Mouse (Mus musculus) gastrocnemius, postnatal 10 days (tissue): ENCODE results near the gene AC109138.7. TPM values are rescaled to one million over a fixed set of nuclear protein-coding genes. Genes with fewer than 3 reads are reported as not detected.

ENCODE experiments used
- DNase-seq: peaks from one replicate; pipeline ENCODE4 v3.0.0; 2021; ENCODE audit warnings: mixed read lengths
- microRNA-seq, 2 experiments: library from miRNA; unstranded; fragments of <30 nt; microRNA quantifications; one replicate each; pipeline ENCODE4 v1.2.0; 2021
- total RNA-seq, 2 experiments: library from RNA; stranded (reverse); gene quantifications; 2 replicates each; pipeline ENCODE4 v1.2.3; 2021

AC109138.7 gene
- total RNA-seq, 2 experiments from 2014 or later: not detected

DNA sequence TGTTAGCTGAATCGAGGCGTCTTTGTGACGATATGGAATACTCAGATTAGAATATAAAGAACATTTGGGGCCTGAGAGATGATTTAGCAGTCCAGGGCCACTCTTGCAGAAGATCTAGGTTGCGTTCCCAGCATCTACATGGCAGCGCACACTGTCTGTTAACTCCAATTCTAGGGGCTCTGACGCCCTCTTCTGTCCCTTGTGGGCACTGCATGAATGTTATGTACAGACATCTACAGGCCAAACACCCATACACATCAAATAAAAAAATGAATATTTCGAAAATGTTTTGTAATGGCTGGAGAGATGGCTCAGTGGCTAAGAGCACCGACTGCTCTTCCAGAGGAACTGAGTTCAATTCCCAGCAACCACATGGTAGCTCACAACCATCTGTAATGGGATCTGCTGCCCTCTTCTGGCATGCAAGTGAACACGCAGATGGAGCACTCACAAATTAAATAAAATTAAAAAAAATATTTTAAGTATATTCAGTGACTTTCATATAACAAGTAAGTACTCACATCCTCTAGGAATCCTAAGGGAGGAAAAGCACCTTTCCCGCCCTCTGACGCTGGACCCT lies 41.5 kb downstream of the AC109138.7 start:
- DNase-seq: no peak

DNA sequence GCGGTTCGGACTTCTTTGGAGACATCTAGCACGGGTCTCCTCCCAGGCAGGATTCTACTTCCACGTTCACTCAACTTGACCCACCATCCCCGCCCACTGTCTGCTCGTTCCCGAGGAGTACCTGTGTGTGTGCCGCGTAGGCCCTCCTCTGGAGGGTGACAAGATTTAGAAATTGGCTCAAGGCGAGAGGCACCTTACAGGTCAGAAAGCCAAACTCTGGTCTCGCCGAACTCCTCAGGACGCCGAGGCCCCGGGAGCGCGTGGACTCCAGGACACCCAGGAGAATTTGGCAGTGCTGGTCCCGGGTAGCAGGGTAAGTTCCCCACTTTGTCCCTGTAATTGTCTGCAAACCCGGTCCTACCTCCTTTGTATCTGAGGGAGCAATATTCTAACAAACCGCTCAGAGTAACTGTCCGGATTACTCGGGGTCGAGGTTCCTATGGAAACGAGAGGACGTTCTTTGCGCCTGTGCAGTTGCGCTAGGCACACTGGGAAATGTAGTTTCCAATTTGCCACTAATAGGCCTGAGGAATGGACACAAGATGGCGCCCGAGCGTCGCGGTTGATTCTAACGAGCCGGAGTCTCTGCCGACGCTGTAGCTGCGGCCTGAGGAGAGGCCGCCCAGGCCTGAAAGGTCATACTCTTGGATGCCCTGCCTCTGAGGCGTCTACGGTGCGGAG lies 43.2 kb downstream of the AC109138.7 start:
- peak; percentile 93 for DNase-seq

DNA sequence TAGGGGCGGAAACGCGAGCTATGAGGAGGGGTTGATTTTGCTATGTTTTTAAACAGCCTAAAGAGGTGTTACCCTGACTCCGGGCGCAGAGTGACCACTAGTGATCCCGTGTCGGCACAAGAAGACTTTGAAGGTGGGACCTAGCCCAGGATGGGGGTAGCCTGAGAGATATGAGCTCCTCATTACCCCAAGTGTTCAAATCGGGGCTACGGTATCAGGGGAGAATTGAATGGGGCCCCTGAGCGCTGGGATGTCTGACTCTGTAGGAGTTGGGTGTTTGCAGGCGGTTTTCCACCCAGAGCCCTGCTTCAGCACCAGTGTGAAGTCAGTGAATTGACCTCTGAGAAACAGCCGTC lies 43.7 kb downstream of the AC109138.7 start:
- DNase-seq: no peak

- DNase-seq: no peak
Measured at GRCm38 (mm10) chr19:4261038-4261698, 47.0 kb downstream of the AC109138.7 start.

DNA sequence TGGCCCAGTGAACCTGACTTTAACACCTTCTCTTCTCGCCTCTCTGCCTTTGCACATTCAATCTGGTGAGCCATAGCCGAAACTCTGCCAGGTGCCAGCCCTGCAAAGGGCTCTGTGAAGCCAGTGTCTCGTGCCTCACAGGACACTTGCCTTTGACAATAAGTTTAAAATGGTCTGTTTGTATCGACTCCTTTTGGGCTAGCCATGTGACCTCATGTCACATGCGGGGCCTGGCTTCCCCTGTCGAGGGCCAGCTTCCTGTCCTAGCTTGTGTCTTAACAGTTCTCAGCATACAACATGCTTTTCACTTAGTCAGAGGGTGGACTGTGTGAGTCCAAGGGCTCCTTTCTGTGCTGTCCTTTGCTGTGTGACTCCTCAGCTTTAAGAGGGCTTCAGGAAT lies 48.6 kb downstream of the AC109138.7 start:
- DNase-seq: no peak

- DNase-seq: no peak
Measured at GRCm38 (mm10) chr19:4263702-4264101, 49.5 kb downstream of the AC109138.7 start.

- DNase-seq: no peak
Measured at GRCm38 (mm10) chr19:4264171-4264780, 50.1 kb downstream of the AC109138.7 start.

DNA sequence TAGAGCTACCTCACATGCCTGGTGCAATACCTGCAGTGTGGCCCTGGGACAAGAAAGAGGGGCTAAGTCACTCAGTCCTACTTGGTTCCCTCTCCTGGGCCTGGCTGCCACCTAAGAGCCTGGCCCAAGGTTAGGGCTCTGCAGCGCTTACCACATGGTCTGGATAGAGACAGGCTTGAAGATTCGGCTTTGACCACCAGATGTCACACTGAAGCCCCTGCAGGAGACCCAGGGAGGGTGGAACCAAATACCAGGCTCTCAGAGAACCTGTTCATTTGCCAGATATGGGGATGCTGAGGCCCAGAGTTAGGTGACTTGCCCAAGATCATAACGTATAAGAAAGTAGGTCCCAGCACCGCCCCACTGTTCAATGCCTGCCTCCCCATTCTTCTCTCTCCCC lies 51.8 kb downstream of the AC109138.7 start:
- DNase-seq: no peak

DNA sequence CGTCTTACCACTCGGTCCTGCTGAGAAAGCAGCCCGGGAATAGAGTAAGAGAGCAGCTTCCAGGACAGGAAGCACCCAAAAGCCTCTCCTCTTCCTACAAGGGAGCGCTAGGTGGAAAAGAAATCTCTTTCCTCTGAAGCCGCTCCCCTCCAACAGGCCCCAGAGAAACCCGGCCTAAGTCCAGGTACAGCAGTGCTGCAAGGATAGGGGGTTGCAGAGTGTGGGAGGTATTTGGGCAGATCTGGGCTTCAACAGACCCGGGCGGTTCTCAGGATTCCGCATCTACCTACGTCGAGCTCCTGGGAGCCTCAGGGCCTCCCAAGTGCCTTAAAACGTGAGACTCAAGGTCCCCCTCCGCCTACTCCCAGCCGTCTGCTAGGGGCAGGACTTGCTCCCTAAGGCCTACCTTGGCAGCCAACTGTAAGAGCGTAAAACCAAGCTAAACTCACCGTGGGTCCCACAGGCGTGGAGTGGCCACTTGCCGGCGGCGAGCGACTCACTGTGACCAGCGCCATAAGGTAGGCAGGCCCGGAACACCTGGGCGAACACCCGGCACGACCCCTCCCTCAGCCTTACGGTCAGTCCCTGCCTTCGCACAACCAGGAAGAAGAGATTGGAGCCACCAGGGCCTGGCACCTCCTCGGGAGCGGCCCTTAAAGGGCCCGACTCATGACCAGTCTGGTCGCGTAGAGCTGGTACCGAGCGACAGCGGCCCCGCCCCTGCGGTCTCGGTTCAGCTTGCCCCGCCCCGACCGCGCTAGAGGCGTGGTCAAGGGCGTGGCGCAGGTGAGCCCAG lies 54.6 kb downstream of the AC109138.7 start, which contains the start of gene Ssh3:
TSS of gene Ssh3 (minus strand) at position 615 of the 796 bp plus-strand sequence.
- DNase-seq: peak; percentile 43

DNA sequence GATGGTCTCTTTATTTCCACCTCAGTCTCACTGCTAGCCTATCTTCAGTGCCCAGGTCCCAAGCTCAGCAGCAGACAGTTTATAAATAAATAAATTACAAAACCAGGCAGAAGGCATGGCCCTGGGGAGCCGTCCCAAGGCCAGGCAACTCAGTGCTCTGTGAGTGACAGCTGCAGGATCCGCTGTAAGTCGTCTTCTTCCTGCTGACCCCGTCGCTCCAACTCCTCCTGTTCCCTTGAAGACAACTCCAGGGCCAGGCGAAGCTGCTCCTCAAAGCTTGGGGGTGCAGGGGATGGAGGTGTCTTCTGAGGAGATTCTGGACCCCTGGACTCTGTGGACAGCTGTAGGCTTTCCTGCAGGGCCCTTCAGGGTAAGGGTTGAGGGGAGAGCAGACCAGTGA lies 56.0 kb downstream of the AC109138.7 start:
- no peak for DNase-seq

DNA sequence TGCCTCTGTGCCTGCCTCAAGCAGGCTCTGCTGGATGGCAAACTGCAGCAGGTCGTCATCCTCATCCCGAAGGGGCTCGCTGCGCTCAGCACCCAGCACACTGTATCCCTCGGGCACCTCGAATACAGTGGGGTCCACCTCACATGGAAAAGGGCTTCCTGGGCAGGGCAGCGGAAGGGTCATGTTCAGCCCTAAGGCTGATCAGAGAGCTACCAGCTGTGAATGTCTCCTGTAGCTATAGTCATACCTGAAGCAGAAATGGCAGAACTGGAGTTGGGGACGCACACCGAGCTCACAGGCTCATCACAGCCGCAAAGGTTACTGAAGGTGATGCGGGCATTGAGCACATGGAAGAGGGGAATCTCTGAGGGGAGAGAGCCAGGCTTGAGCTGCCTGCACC lies 56.8 kb downstream of the AC109138.7 start:
- no peak for DNase-seq

DNA sequence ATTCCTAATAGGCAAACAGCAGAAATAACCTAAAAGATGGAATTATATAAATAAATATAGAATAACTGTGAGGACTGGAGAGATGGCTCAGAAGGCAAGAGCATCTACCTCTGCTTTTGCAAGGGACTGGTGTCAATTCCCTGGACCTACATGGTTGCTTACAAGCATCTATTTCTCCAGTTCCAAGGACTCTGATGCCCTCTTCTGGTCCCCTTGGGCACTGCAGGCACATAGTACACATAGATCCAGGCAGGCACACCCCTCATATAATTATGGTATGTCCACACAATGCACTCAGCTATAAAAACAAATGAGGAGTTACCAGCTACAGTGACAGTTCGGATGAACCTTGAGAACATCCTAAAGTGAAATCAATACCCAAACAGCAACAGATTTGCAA lies 65.3 kb downstream of the AC109138.7 start:
- no peak for DNase-seq

DNA sequence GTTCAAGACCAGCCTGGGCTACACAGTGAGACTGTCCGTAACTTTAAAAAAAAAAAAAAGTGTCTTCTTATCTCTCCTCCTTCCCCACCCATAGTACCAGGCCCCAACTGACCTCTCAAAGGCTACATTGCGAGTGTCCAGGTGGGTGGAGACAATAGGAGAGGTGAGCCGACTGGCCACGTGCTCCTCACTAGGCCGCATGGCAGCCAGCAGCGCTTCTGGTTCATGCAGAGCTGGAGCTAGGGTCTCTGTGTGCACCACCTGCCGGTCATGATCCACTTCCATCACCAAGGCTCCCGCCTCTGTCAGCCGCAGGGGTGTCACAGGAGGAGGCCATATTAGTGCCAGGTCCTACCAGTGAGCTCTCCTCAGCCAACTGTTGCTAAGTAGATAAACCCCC lies 66.3 kb downstream of the AC109138.7 start:
- DNase-seq: no peak

Small RNA genes within 50 kb of the gene (microRNA-seq; reads per million reads assigned to microRNA genes)
- gene Gm26115 (0 reads per million in 2 experiments), gene Mir6985 (0 to 0.25 reads per million in 2 experiments)

Other genes starting within 250 kb of the AC109138.7 start
- 1 to 10 TPM in 1 of 2 experiments, under 1 TPM in 1; 0.63 to 1.0 TPM for gene Aldh3b2, start 242.0 kb upstream of the AC109138.7 start, total RNA-seq
- 1 to 10 TPM; 4.8 to 5.3 TPM for gene Acy3, start 227.8 kb upstream of the AC109138.7 start, total RNA-seq
- not detected for gene Tbx10, start 221.6 kb upstream of the AC109138.7 start, total RNA-seq
- gene Nudt8, start 213.8 kb upstream of the AC109138.7 start, total RNA-seq: 10 to 100 TPM; 18.3 to 20.2 TPM
- gene Gm49405, start 213.7 kb upstream of the AC109138.7 start, total RNA-seq: under 1 TPM; 0.23 to 0.47 TPM
- gene Doc2g, start 211.0 kb upstream of the AC109138.7 start, total RNA-seq: 1 to 10 TPM in 1 of 2 experiments, under 1 TPM in 1; 0.66 to 1.2 TPM
- gene Ndufv1, start 201.6 kb upstream of the AC109138.7 start, total RNA-seq: 100 to 1,000 TPM; 297 to 355 TPM
- gene Gstp1, start 176.4 kb upstream of the AC109138.7 start, total RNA-seq: 100 to 1,000 TPM; 220 to 231 TPM
- 10 to 100 TPM; 61.6 to 63.6 TPM for gene Gstp2, start 168.3 kb upstream of the AC109138.7 start, total RNA-seq
- under 1 TPM in 1 of 2 experiments, not detected in 1; 0.79 TPM for gene Gstp3, start 154.8 kb upstream of the AC109138.7 start, total RNA-seq
- not detected for gene Cabp2, start 132.8 kb upstream of the AC109138.7 start, total RNA-seq
- 10 to 100 TPM; 18.1 to 18.2 TPM for gene Cdk2ap2, start 117.2 kb upstream of the AC109138.7 start, total RNA-seq
- 1 to 10 TPM; 4.2 to 5.5 TPM for gene Pitpnm1, start 114.4 kb upstream of the AC109138.7 start, total RNA-seq
- gene Aip, start 88.5 kb upstream of the AC109138.7 start, total RNA-seq: 10 to 100 TPM; 46.5 to 47.1 TPM
- gene Gpr152, start 74.6 kb upstream of the AC109138.7 start, total RNA-seq: not detected
- not detected for gene Cabp4, start 70.3 kb upstream of the AC109138.7 start, total RNA-seq
- 10 to 100 TPM; 41.1 to 48.6 TPM for gene Coro1b, start 65.7 kb upstream of the AC109138.7 start, total RNA-seq
- 1 to 10 TPM in 1 of 2 experiments, under 1 TPM in 1; 0.49 to 2.0 TPM for gene Ptprcap, start 60.8 kb upstream of the AC109138.7 start, total RNA-seq
- gene Rps6kb2, start 51.0 kb upstream of the AC109138.7 start, total RNA-seq: 10 to 100 TPM; 25.3 to 30.9 TPM
- gene Carns1, start 38.9 kb upstream of the AC109138.7 start, total RNA-seq: 10 to 100 TPM; 33.1 to 47.1 TPM
- gene Tbc1d10c, start 23.1 kb upstream of the AC109138.7 start, total RNA-seq: 1 to 10 TPM; 3.2 to 3.8 TPM
- gene Ppp1ca, start 22.3 kb upstream of the AC109138.7 start, total RNA-seq: 100 to 1,000 TPM; 339 to 348 TPM
- 1 to 10 TPM; 4.1 to 6.0 TPM for gene Rad9a, start 12.7 kb upstream of the AC109138.7 start, total RNA-seq
- 1 to 10 TPM in 1 of 2 experiments, under 1 TPM in 1; 0.47 to 2.2 TPM for gene Clcf1, start 119 bp upstream of the AC109138.7 start, total RNA-seq
- 10 to 100 TPM; 26.1 to 31.9 TPM for gene Pold4, start 17.5 kb downstream of the AC109138.7 start, total RNA-seq
- 1 to 10 TPM; 4.9 to 6.3 TPM for gene Ssh3, start 54.8 kb downstream of the AC109138.7 start, total RNA-seq
- 1 to 10 TPM; 1.2 to 1.3 TPM for gene Ankrd13d, start 68.8 kb downstream of the AC109138.7 start, total RNA-seq
- gene Grk2, start 91.9 kb downstream of the AC109138.7 start, total RNA-seq: 10 to 100 TPM; 28.1 to 41.2 TPM
- gene Kdm2a, start 183.9 kb downstream of the AC109138.7 start, total RNA-seq: 10 to 100 TPM; 37.8 to 51.9 TPM
- 1 to 10 TPM; 1.4 to 3.5 TPM for gene Rhod, start 225.1 kb downstream of the AC109138.7 start, total RNA-seq